Mouse (Mus musculus): ENCODE data around the gene Ak2.
A peak's percentile ranks its signal among the peaks of the same experiment; 100 is the strongest.

Gene Ak2

DNA sequence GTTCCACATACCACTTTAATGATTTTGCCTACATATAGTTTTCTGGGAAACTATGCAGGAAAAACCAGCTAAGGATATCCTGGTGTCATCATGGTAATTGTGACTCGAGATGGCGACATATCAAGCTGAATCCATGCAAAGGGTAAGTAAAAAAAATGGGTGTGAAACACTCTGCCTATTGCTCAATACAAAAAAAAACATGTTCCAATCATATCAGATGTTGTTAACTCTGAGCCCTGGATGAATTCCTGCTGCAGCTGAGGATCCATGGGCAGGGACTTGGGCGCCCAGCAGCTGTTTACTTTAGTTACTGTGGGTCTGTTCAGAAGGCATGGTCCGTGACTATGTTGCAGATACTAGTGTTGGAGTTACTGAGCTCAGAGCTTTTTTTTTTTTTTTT is 15.2 kb upstream of the Ak2 start:
- no peak for DNase-seq

DNA sequence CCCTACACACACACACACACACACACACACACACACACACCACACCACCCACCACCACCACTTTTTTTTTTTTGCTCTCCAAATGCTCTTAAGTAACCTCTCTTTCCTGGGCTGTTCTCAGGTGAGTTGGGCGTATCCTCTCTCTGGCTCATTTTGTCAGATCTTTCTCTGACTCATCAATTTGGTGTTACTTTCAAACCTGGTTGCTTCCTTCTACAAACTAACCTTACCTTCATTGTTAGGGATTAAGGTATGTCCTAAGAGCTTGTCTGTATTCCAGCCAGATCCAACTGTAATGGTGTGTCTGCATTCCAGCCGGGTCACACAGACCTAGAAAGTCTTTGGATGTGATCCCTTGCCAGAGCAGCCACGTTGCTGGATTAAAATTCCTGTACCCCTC is 14.5 kb upstream of the Ak2 start:
- no peak for DNase-seq

DNA sequence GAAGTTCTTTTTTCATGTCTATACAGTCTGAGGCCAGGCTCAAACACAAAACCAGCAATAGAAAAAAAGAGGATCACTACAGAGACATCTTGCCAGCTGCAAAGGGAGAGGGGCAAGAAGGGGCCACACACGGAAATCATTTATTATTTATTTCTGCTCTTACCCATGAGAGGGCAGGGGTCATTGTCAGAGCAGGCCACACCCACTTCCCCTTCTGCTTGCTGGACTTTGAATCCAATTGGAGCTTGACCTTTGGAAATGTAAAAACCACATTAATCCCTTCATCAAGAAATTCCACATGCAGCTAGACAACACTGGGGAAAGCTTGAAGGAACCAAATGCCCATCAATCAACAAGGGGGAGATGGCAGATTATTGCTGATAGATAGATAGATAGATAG is 13.1 kb upstream of the Ak2 start:
- no peak for DNase-seq

DNA sequence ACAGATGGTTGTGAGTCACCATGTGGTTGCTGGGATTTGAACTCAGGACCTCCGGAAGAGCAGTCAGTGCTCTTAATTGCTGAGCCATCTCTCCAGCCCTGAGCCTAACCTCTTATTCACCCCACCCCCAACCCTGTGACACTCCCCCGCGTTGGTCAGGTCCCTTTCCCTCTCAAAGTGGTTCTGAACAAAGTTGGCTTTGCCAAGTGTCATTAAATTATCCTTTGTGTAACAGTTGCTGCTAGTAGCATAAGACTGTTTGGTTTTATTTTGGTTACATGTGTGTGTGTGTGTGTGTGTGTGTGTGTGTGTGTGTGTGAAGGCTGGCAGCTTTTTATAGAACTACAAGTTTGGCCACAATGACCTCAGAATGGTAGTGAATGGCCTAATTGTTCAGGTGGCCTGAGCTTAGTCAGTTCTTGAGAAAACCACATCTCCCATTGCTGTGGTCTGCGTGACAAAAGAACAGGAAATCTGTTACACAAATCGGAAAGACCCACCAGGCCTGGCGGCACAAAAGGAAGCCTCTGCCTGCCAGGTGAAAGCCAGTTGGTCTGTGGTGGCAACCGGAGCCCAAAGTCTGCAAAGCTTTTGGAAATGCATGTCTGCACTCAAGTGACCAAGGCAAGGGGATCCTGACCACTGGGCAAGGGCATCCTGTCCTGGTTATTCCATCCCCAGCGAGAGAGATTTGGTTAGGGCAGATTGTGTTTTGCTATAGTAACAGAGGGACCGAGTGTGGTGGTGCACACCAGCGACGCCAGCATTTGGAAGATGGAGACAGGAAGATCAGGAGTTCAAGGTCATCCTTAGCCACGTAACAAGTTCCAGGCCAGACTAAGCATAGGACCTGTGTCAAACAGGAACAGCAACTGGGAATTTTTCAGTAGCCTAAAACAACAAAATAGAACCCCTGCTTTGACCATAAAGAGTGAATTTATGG is 10.6 kb upstream of the Ak2 start:
- DNase-seq: no peak

DNA sequence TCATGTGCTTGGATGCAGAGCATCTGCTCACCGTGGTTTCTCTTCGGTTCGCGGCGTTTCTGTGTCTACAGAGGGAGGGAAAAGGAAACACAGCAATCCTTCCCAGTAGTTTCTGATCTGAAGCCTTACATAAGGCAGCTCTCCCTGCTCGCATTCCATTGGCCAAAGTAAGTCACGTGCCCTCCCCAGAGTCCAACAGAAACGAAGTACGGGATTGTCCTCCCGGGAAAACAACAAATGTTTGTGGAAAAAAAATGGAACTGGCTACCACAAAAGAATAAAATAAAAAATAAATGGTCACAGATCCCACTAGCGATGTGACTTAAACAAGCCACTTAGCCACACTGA is 10.0 kb upstream of the Ak2 start:
- DNase-seq: no peak

DNA sequence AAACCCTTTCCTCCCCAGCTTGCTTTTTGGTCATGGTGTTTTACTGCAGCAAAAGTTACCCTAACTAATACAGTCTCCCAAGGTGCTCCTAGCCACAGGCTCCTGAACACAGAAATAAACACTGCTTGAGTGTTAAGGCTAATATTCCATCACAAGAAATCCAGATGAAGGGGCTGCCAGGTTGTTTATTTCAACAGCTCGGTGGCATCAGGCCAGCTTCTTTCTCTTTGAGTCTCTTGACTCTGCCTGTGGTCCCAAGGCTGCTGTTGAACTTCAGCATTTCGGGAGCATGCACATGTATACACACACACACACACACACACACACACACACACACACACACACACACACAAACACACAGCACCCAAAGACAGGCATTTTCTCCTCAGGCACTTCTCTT is 8.6 kb upstream of the Ak2 start:
- no peak for DNase-seq

DNA sequence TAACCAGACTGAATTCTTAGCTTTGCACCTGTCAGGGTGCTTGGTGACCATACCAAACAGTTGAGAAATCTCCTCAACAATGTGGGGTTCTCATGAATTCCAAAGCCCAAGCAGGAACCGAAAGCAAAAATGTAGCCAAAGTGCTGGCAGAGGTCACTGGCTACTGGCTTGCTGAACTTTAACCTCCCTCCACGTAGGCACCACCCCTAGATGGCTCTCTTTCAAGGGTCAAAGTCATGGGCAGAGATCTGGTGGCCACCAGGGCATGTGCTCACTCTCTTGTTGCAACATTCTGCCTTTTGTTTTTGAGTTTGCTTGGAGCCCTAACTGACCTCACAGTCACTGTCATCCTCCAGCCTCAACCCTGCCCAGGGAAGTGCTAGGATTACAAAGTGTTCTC is 8.1 kb upstream of the Ak2 start:
- DNase-seq: no peak

DNA sequence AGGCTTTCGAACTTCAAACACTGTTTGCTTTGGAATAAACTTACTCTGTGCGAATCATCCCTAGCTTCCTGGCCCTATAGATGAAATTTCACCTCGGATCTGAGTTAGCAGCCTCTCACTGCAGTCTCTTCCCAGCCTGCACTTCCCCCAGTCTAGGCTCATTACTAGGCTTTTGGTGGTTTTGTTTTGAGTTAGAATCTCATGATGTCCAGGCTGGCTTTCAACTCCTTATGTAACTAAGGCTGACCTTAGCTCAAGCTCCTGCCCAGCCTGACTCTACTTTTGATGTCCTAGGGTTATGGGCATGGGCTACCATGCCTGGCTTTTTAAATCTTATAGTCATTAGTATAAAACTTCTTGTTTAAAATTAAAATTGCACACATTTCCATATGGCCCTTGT is 7.2 kb upstream of the Ak2 start:
- DNase-seq: no peak

DNA sequence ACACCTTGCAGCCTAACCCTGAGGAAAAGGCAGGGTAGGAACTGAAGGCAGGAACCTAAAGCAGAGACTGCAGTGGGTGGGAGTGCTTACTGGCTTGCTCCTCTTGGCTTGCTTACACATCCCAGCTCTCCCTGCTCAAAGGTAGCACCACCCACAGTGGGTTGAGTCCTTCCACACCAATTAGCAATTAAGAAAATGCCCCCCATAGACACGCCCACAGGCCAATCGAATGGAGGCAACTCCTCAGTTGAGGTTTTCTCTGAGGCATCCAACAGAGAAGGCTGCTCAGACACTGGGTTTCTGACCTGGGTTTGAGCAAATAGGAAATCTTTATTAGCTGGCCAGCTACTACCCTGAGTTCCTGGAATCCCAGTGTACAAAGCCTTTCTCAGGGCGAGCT is 2.8 kb upstream of the Ak2 start:
- no peak for DNase-seq

DNA sequence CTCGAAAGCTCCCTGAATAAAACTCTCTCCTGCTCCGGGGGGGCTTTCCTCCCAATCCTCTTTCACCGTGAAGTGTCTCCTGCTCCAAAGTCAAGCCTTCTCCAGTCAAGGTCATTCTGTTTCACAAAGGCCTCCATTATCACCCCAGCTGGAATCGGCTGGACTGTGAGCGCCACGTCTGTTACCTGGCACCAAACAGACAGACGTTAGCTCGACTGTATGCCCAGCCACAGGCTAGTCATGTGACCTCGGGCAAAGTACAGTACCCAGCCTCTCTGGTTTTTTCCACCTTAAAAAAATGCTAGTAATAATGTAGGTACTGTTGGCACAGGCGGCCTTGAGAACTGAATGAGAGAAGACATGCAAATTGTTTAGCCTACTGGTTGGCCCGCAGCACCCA is 2.1 kb upstream of the Ak2 start:
- no peak for DNase-seq

DNA sequence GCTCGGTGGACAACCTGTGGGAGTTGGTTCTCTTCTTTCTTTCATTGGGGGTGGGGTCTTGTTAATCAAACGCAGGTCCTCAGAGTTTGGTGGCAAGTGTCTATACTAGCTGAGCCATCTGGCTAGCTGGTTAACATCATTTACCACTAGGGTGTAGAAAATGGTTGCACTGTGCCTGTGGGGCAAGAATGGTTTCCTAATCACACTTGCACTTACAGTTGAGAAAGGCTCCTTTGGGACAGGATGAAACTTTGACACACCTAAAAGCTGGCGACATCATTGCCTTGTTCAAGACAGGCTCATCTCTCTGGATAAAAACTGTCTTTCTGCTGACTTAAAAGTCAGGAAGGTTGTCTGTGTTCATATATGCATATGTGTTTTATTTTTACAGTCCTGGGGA is 418 bp downstream of the Ak2 start:
- DNase-seq: no peak

DNA sequence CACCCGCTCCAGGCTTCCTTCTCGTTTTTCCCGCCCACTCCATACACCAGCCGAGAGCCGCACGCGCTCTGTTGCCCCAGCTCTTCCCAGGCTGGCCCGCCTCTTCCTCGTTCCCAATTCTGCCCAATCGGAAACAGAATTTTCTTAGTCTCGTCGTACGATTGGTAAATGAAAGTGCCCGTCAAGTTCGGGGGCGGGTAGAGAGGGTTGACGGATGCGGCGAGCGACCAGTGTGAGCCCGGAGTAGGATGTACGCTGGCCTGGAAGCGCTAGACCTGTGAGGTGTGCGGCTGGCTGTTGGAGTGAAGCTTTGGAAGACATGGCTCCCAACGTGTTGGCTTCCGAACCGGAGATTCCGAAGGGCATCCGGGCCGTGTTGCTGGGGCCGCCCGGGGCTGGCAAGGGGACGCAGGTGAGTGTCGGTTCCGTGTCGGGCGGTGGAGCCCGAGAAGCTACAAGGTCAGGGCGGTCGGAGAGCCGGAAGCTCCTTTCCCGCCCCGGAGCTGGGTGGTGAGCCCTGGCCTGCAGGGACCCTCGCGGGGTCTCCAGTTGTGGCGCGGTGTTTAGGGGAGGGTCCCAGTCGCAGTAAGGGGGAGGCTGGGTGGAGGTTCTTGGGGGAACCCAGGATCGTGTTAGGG is 1.4 kb downstream of the Ak2 start:
- DNase-seq: peak; percentile 96 to 97

DNA sequence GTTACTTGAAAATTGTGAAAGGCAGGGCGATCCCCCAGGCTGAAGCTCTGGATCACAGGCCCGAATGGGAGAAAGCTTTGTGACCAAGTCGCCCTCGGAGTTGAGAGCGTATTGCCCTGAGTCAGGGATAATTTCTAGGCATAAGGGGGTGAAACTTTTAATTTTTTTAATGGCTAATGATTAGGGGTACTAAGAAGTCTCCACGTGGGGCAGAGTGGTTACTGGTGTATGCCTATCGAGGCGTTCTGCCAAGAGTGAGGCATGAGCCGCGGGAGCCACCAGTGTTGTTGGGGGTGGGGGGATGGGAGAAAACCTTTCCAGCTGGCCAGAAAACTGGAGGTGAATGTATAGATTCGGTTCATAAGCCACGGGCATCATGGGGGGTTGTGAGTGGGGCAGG is 1.9 kb downstream of the Ak2 start:
- peak; percentile 51 to 52 for DNase-seq

DNA sequence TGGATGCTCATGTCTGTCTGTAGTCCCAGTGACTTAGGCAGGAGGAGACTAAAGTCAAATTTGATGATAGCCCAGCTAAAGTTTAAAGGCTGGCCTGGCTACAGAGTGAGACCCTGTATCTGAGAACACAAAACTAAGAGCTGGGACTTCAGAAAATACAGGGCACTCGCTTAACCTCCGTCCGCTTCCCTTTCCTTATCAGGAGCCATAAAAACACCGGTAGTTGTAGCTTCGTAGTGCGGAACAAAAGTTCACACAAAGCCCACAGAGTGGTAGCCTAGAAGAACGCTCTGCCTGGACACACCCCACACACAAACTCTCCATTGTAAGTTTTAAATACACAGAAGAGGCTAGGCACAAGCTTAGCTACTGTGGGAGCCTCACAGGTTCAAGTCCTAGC is 3.5 kb downstream of the Ak2 start:
- DNase-seq: no peak

DNA sequence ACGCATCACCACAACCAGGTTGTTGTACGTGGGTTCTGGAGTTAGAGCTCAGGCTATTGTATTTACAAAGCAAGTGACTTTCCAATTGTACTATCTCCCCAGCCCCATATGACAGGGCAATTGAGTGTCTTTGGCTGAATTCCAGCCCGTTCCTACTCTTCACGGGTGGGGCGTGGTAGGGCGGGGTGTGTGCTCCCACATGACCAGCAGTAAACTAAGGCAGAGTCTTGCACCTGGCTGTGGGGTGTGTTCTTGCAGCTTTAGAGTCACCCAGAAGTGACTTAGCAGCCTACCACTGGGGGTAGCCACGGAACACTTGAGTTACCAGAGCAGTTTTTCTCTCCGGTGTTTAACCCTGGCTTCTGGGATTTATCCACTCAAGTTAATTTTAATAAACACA is 5.5 kb downstream of the Ak2 start:
- no peak for DNase-seq

DNA sequence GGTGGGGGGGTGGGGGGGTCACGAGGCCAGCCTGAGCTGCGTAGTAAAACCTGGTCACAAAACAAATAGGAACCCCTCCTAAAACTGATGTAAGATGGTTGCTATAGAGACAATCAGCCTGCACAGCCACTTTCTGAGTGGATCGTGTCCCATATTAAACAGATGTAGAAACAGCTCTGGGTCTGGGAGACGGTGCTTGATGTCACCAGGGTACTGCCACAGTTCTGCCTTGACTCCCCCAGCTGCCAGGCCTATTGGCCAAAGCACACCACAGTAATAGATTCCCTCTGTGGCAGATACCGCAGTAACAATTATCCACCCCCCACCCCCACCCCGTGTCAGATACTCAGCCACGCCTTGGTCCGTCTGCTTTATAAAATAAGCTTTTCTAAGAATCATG is 6.6 kb downstream of the Ak2 start:
- DNase-seq: no peak

DNA sequence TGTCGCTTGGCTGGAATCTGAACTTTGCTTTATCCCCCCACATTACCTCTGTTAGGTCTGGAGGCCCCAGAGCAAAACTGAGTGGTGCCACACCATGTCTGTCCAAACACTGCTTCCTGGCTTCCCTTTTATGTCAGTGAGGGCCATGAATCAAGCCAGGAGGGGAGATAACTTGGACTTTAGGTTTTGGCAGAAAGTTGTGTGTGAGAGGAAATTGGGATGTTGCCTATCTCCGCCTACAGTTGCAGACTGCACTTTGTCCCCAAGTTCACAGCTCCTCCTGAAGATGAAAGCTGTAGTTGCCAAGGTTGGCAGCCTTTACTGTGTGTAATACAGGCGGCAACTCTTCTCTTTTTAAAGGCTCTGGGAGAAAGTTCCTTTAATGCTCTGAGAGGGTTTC is 9.0 kb downstream of the Ak2 start:
- DNase-seq: no peak

DNA sequence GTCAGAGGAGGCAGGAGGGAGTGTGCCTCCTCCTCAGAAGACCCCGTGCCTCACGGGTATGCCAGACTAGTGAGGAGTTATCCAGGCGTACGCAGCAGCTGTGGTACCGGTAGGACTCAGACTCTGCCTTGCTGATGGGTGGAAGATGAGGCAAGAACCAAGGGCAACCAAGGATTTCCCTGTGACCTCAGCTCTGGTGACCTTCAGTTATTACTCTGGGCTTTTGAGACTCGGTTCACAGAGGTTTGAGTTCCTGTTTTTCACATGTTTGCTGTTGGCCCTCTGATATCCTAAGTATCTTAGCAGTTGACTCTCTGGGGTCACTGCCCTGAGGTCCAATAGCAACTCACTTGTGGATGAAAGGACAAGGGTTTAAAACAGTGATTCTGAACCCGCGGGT is 12.0 kb downstream of the Ak2 start:
- DNase-seq: no peak

DNA sequence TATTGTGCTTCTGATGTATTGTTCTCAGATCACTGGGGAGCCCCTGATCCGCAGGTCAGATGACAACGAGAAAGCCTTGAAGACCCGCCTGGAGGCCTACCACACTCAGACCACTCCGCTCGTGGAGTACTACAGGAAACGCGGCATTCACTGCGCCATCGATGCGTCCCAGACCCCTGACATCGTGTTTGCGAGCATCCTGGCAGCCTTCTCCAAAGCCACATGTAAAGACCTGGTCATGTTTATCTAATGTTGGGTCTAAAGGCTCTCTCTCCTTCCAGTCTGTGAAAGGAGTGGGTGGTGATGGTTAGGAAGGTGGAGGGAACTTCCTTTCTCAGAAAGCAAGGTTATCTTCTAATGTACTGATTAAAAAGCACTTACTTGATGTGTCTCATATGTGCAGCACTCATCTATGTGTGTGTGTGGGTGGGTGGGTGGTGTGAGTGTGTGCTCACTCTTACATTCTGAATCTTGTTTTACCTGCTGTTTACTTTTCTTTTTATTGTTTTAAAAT is 16.3 kb downstream of the Ak2 start:
- no peak for DNase-seq

DNA sequence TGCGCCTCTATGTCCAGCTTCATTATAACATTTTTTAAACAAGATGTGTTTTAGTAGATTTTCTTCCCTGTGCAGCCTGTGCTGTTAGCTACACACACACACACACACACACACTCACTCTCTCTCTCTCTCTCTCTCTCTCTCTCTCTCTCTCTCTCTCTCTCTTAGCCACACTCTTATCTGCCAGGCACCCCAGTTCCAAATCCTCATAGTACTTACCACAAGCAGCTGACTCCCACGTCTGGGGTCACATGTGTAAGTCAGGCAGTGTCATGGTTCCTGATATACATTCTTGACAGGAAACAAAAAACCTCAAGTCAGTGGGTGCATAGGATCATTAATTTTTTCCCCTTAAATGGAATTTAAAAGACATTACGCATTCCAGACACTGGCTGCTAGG is 16.9 kb downstream of the Ak2 start:
- DNase-seq: no peak

DNA sequence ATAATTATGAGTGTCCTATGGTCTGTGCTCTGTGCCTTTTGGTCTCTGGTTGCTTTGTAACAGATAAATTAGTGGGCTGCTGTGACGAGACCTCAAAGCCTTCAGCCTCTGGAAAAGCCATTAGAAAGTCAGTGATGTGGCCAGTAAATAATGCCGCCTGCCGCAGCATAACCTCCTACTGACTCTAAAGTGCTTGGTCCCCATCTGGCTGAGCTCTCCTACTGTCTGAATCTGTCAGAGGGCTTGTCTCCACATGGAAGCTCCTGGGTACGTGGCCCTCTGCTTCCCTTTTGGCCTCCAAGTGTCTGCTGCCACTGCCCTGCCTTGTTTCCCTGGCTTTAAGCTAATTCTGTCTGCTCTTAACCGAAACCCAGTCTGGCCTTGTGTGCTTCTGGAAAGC is 17.8 kb downstream of the Ak2 start:
- DNase-seq: no peak

DNA sequence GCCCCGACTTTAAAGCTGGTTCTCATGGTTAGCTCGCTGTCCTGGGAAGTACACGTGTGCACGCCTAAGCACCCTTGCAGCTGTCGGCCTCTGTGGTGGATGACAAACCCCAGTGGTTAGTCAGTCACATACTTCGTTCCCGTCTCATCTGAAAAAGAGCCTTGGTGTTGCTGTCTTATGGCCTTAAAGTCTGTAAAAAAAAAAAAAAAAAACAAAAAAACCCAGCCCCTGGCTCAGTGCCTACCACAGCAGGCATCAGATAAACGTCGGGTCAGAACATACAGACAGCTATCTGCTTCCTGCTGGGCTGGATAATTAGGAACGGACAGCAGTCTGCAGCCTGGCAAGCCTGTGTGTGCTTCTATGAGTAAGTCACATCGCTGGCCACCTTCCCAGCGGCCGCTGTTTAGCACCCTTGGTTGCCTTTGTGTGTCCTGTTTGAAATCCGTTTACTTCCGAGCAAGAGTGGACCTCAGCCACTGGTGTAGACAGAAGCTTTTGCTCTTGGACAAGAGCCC is 19.9 kb downstream of the Ak2 start:
- DNase-seq: peak; percentile 78 to 88

DNA sequence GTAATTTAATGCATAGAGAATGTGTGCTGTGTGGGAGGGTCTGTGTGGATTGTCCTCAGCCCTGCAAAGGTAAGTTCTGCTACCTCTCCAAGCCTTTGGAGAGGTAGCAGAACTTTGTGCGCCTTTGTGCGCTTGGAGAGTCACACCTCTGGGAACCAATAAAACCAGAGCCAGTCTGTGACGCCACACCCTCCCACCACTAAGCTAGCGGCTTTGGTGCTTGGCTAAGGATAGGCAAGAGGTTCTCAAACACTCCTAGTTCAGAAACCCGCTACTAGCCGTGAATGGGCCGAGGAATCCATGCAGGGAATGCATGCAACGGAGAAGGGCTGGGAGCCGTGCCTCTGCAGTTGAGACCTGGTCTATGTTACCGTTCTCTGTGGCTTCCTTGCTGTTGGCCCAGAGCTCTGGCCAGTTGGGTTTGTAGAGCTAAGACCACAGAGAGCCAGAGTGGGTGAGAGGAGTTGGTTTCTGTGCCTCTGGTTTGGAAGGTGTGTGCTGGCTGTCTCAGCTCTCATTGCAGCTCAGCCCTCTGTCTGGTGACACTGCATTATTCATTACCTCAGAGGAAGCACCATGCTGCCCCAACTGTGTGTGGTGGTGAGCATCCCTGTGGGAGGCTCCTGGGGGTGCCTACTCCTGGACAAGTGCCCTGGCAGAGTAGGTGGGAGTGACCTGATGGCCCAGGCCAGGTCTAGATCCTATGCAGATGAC is 21.6 kb downstream of the Ak2 start:
- DNase-seq: no peak

DNA sequence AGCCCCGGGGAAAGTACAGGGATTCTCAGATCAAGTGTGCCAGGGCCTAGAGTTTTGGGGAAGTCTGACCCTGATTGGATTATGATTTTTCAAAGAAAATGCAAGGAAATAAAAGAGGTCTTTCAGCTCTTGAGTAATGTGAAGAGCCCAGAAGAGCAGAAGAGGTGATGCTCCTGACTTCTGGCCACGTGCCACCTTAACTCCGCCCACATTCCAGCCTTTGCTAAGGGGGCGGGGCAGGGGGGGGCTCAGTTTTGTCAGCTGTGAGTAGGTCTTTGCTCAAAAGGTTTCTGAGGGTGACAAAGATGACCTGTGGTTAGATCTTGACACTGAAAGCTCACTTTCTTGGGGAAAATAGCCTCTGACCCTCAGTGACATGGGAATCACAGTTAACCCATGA is 24.6 kb downstream of the Ak2 start:
- peak in 1 of 2 experiments; percentile 47 for DNase-seq

All from cerebellum, postnatal 10 days (tissue).